Mouse (Mus musculus): ENCODE measurements around the gene Rps27rt.

- no peak for TF ChIP-seq CTCF (conservative IDR thresholded peaks at IDR 0.05; ENCODE audit: low read length)
- TF ChIP-seq NANOG (IDR thresholded peaks at IDR 0.05; ENCODE audit: borderline replicate concordance, low read length), result no peak
Observed at GRCm38 (mm10) chr9:114978281-114979111, 4.0 kb downstream of the Rps27rt start, which contains the start of gene Osbpl10.
